Mouse (Mus musculus) midbrain, embryonic 11.5 days (tissue): ENCODE measurements around the gene Ccdc113. TPM values are rescaled to one million over a fixed set of nuclear protein-coding genes. Genes with fewer than 3 reads are reported as not detected.

Experiments used
- ATAC-seq: fragments of 200-750 bp; cut with Nextera tagmentation; 2 replicates; pipeline ENCODE4 v1.8.0; 2017; ENCODE audit warnings: moderate TSS enrichment, moderate library complexity; ENCODE audit not compliant: low FRiP score
- DNase-seq: peaks from one replicate; pipeline ENCODE4 v3.0.0; 2015; ENCODE audit warnings: low spot score; ENCODE audit errors: missing footprints
- H3K27ac ChIP-seq: fragments of 300-500 bp; sonication (generic); 2 replicates; pipeline ENCODE4 v1.5.1; 2014; ENCODE audit warnings: low read depth, low read length
- H3K27me3 ChIP-seq: fragments of 300-500 bp; sonication (generic); 2 replicates; pipeline ENCODE4 v1.6.1; 2014; ENCODE audit warnings: mild to moderate bottlenecking, low read length, moderate library complexity, mixed read lengths; ENCODE audit not compliant: control insufficient read depth, insufficient read depth
- H3K36me3 ChIP-seq: fragments of 300-500 bp; sonication (generic); 2 replicates; pipeline ENCODE4 v1.6.1; 2014; ENCODE audit warnings: mild to moderate bottlenecking, low read length, moderate library complexity, mixed read lengths; ENCODE audit not compliant: control insufficient read depth, insufficient read depth
- H3K4me1 ChIP-seq: fragments of 300-500 bp; sonication (generic); 2 replicates; pipeline ENCODE4 v1.6.1; 2014; ENCODE audit warnings: low read length; ENCODE audit not compliant: control insufficient read depth, insufficient read depth
- H3K4me2 ChIP-seq: fragments of 300-500 bp; sonication (generic); 2 replicates; pipeline ENCODE4 v1.6.1; 2014; ENCODE audit warnings: mild to moderate bottlenecking, moderate library complexity
- H3K4me3 ChIP-seq: fragments of 300-500 bp; sonication (generic); 2 replicates; pipeline ENCODE4 v1.5.1; 2014; ENCODE audit warnings: low read depth, low read length
- H3K9ac ChIP-seq: fragments of 300-500 bp; sonication (generic); 2 replicates; pipeline ENCODE4 v1.6.1; 2014; ENCODE audit warnings: low read length
- H3K9me3 ChIP-seq: fragments of 300-500 bp; sonication (generic); 2 replicates; pipeline ENCODE4 v1.6.1; 2016; ENCODE audit warnings: low read length; ENCODE audit not compliant: control insufficient read depth
- WGBS: fragments of 180-500 bp; shearing (Covaris S2); extraction: QIAGEN DNeasy Blood & Tissue Kit; methylation state at CpG from one replicate; pipeline ENCODE4 v1.1.7; 2014; 5-methylcytosine and 5-hydroxymethylcytosine counted together
- polyA plus RNA-seq: library from polyadenylated mRNA; unstranded; fragments of >200 nt; fragmentation: Nextera tagmentation; extraction: Ambion mirVana; gene quantifications from 2 replicates; pipeline ENCODE4 v1.2.1, GENCODE M21; 2014

Gene Ccdc113
- polyA plus RNA-seq, 1 experiment from 2014 or later: not detected

DNA sequence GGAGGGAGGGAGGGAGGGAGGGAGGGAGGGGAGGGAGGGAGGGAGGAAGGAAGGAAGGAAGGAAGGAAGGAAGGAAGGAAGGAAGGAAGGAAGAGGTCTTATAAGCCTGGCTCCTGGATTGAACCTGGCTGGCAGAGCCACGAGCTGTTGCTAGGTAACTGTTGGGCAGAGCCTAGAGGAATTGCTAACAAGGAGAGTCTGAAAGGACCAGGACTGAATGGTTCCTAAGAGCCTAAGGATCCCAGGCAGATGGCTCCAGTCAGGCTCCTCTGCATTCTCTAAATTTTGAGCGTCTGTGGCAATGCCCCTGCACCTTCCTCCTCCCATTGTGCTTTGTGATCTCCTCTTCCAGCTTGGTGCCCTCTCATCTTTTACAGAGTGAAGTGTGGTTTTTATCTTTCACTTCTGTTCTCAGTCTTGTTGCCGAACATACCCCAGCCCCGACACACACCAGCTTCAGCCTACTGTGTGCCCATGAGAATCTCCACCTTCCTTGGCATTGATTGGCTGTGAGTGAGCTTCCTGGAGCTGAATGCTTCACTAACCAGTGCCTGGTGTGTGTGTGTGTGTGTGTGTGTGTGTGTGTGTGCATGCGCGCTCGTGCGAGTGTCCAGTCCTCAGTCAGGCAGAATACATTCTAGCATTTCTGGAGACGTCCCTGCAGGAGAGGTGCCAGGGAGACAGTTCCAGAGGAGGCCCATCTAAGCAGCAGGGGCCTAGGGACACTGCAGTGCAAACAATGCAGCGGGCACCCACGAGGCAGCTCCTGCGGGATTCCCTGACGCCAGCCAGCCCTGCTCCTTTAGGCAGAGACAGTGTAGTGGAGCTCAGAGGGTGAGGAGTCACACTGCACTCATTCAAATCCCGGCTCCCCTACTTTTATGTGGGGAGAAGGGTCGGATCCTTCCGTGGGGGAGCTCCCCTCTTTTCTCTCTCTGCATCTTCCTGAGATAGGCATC lies 16.3 kb downstream of the Ccdc113 start:
- no peaks in the 10 kb centered on the region; the same call in 1 of the 2 replicates for H3K4me1 ChIP-seq
- 0 out of 2 replicates have a peak, but pooled peaks have one; percentile 62 for ATAC-seq
- no peak for DNase-seq
- H3K4me3 ChIP-seq: no peak overlapping the region
- H3K9ac ChIP-seq: no peak overlapping the region
- no peaks in the 10 kb centered on the region for H3K36me3 ChIP-seq
- H3K4me2 ChIP-seq: no peak overlapping the region
- 58% methylated on average over 16 of the region's 16 CpGs for WGBS
- H3K9me3 ChIP-seq: no peaks in the 10 kb centered on the region
- H3K27me3 ChIP-seq: no peaks in the 10 kb centered on the region
- no peak overlapping the region for H3K27ac ChIP-seq

DNA sequence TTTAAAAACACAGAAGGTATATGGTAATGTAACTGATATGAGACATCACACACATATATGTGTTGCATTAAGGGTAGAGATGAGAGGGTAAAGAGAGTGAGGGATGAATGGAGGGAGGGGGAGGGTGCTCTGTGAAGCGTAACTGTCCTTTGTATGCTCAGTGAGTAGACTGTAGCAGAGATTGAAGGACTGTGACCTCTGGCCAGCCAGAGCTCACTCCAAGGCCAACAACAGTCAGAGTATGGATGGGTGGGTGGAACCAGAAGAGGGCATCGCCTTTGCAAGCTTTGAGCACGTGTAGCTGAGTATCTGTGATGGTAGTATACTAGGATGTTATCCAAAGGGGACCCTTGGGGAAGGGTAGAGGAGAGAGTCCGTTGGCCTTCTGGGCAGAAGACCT lies 17.7 kb downstream of the Ccdc113 start:
- Histone ChIP-seq H3K4me3 (no peak overlapping the region), H3K9ac (no peak overlapping the region), H3K27me3 (no peaks in the 10 kb centered on the region), H3K4me2 (no peak overlapping the region), H3K36me3 (no peaks in the 10 kb centered on the region), H3K9me3 (no peaks in the 10 kb centered on the region), H3K27ac (no peak overlapping the region), H3K4me1 (no peaks in the 10 kb centered on the region; the same call in 1 of the 2 replicates)
- no peak for DNase-seq
- WGBS: 79% methylated on average over 4 of the region's 4 CpGs
- ATAC-seq: no peak

DNA sequence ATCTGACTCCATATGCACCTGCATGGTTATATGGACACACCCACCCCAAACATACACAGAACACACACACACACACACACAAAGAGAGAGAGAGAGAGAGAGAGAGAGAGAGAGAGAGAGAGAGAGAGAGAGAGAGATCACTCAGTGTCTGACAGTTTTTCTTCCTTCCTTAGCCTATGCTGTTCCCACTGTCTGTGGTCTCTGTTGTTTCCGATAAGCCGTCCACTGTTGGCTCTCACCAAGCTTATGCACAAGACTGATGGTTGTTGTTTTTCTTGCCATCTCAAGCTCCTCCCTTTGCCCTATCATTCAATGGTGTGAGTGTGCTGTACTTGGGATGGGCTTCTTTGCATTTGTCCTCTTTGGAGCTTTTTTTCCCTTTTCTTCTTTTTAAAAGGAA lies 22.1 kb downstream of the Ccdc113 start:
- H3K36me3 ChIP-seq: no peaks in the 10 kb centered on the region
- no peak overlapping the region for H3K9ac ChIP-seq
- H3K4me3 ChIP-seq: no peak overlapping the region
- no peak for DNase-seq
- ATAC-seq: no peak
- no peaks in the 10 kb centered on the region for H3K4me1 ChIP-seq
- WGBS: 94% methylated on average over 2 of the region's 2 CpGs
- no peak overlapping the region for H3K4me2 ChIP-seq
- H3K9me3 ChIP-seq: no peaks in the 10 kb centered on the region
- H3K27ac ChIP-seq: no peak overlapping the region
- no peaks in the 10 kb centered on the region for H3K27me3 ChIP-seq

DNA sequence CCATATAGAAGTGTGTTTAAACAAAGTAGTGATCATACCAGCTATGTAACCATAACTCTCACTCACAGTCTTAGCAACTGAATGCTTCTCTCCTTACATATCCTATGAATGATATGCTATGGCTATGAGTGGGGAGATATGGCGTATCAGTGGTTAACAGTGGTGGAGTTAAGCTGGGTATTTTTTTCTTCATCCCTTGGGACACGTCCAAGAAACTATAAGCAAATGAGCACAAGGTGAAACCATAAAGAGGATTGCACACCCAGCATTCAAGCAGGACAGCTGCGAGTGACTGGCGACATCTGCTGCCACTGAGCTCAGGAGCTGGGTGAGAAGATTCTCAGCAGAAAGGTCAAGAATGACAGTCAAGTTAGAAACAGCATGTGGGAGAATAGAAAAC lies 32.3 kb downstream of the Ccdc113 start:
- no peak overlapping the region for H3K9ac ChIP-seq
- no peaks in the 10 kb centered on the region for H3K27me3 ChIP-seq
- no peaks in the 10 kb centered on the region for H3K4me1 ChIP-seq
- H3K36me3 ChIP-seq: no peaks in the 10 kb centered on the region
- no peak overlapping the region for H3K4me2 ChIP-seq
- no peak for ATAC-seq
- no peak overlapping the region for H3K4me3 ChIP-seq
- WGBS: 75% methylated on average over 4 of the region's 4 CpGs
- no peak overlapping the region for H3K27ac ChIP-seq
- H3K9me3 ChIP-seq: no peaks in the 10 kb centered on the region
- no peak for DNase-seq

DNA sequence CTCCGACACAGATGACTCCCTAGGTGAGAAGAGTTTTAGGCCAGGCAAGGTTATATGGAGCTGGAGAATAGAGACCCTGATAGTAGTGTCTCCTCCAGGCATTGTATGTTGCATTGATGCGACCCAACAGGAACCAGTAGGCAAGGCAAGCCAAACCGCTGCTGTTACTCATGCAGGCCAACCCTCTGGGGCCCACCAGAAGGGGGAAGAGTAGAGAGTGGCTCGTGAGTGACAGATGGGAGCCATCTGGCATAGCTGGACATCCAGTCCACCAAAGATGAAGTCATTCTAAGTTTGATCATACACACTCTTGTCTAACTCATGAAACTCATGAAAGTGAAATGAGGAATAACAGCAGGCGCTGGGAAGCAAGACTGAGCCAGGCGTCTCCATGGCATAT lies 32.9 kb downstream of the Ccdc113 start:
- no peak overlapping the region for H3K4me3 ChIP-seq
- no peak for ATAC-seq
- H3K36me3 ChIP-seq: no peaks in the 10 kb centered on the region
- H3K4me2 ChIP-seq: no peak overlapping the region
- H3K4me1 ChIP-seq: no peaks in the 10 kb centered on the region
- no peaks in the 10 kb centered on the region for H3K9me3 ChIP-seq
- H3K27me3 ChIP-seq: no peaks in the 10 kb centered on the region
- WGBS: 77% methylated on average over 6 of the region's 6 CpGs
- no peak for DNase-seq
- no peak overlapping the region for H3K27ac ChIP-seq
- H3K9ac ChIP-seq: no peak overlapping the region

DNA sequence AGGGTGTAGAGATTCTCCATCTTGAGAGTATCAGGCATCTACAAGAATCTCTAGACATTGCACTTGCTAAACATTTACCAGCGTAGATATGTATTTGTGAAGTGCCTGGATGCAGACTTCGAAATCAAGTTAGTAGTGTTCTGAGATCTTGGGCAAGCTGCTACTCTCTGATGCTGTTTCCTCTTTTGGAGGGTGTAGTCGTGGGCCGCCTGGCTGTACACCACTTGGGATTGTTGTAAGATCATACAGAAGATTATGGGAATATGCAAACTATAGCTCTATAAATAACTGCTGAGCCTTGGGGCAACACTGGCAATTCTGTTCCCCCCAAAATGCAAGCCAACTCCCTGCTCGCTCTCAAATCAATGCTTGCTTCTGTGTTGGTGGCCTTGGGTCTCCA lies 39.3 kb downstream of the Ccdc113 start:
- Histone ChIP-seq H3K27ac (no peak overlapping the region), H3K4me3 (no peak overlapping the region), H3K9me3 (no peaks in the 10 kb centered on the region), H3K27me3 (no peaks in the 10 kb centered on the region), H3K36me3 (no peaks in the 10 kb centered on the region), H3K9ac (no peak overlapping the region), H3K4me2 (no peak overlapping the region), H3K4me1 (no peaks in the 10 kb centered on the region)
- 92% methylated on average over 5 of the region's 5 CpGs for WGBS
- no peak for ATAC-seq
- DNase-seq: no peak

DNA sequence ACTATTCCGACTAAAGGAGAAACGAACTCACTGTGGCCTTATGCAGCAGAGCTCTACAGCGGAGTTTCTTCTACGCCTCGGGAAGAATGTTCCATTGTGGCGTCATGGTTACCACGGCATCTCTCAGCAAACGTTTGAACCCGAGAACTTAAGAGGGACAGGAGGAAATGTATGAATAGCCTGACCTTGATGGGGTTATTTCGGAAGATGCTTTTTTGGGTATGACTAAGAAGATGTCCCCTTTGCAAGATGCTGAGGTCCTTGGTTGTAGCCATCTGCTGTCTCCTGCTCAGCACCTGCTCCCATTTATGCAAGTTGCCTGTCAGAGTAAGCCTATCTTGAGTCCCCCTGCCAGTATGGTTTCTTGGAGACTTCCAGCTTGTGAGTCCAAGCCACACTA lies 42.4 kb downstream of the Ccdc113 start, which contains the start of gene Prss54:
TSS of gene Prss54 (minus strand) at position 101 of the 400 bp plus-strand sequence.
- no peaks in the 10 kb centered on the region for H3K36me3 ChIP-seq
- no peak for ATAC-seq
- no peaks in the 10 kb centered on the region for H3K27me3 ChIP-seq
- H3K4me2 ChIP-seq: no peak within 1 kb of the TSS
- no peak within 1 kb of the TSS for H3K9ac ChIP-seq
- H3K27ac ChIP-seq: no peak within 1 kb of the TSS
- H3K4me1 ChIP-seq: no peaks in the 10 kb centered on the region
- no peaks in the 10 kb centered on the region for H3K9me3 ChIP-seq
- H3K4me3 ChIP-seq: no peak within 1 kb of the TSS
- whole genome bisulfite sequencing: 84% methylated on average over 10 of the region's 10 CpGs
- no peak for DNase-seq

DNA sequence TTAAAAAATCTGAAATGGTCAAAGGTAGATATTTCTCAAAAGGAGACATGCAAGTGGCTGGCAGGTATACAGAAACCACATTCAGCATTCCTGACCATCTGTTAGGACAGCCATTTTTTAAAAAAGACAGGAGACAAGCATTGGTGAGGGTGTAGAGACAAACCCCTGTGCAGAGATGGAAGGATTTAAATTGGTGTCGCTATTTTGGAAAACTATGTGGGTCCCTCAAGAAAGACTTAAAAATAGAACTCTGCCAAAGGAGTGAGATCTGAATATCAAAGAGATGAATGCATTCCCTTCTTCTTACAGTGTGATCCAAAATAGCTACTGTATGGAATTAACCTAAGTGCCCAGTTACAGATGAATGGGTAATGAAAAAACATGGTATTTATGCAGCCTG lies 53.5 kb downstream of the Ccdc113 start:
- DNase-seq (no peak), ATAC-seq (no peak)
- 98% methylated on average over 1 of the region's 1 CpGs for WGBS
- no peaks in the 10 kb centered on the region for H3K36me3 ChIP-seq
- H3K9ac ChIP-seq: no peak overlapping the region
- H3K27ac ChIP-seq: no peak overlapping the region
- no peaks in the 10 kb centered on the region for H3K4me1 ChIP-seq
- H3K27me3 ChIP-seq: no peaks in the 10 kb centered on the region
- no peak overlapping the region for H3K4me2 ChIP-seq
- H3K9me3 ChIP-seq: no peaks in the 10 kb centered on the region
- no peak overlapping the region for H3K4me3 ChIP-seq

DNA sequence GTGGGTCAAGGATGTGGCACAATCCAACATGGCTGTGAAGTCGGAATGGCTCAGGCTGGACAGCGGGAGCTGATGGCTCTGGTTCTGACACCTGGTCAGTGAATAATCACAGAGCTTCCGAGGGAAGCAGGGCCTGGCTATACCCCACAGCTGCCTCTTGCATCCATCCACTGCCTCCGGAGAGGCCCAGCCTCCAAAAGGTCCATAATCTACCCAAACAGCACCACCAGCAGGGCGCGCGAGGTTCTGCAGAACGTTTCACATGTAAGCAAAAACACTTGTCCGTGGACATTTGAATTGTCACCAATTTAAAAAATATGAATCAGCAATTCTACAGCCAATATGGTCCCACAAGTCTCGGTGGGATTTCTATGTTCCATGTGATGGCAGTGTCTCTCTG lies 55.4 kb downstream of the Ccdc113 start:
- Histone ChIP-seq H3K9me3 (no peaks in the 10 kb centered on the region), H3K36me3 (no peaks in the 10 kb centered on the region), H3K4me2 (no peak overlapping the region), H3K27me3 (no peaks in the 10 kb centered on the region), H3K4me3 (no peak overlapping the region), H3K27ac (no peak overlapping the region), H3K9ac (no peak overlapping the region), H3K4me1 (no peaks in the 10 kb centered on the region)
- ATAC-seq (no peak), DNase-seq (no peak)
- WGBS: 61% methylated on average over 10 of the region's 10 CpGs
